ENCODE assay signal across 23 mouse cellular contexts in the genomic region with DNA sequence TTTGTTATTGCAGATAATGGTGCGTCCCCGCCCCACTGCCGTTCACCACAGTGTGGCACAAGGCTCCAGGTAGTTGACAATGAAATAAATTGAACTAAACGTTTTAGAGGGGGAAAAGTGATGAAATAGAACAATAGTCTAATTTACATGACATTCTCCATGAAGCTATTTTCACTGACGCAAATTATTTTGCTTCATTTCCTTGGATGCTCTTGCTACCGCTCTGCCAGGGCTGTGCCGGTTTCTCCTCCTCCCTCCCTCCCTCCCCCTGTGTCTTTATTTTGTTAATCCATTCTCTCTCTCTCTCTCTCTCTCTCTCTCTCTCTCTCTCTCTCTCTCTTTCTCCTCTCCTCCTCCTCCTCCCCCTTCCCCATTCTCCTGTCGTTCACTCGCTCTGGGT. TPM values are rescaled to one million over a fixed set of nuclear protein-coding genes. Genes with fewer than 3 reads are reported as not detected.
DNase-seq lines count a peak whose midpoint lies in the region; ATAC-seq and TF ChIP-seq lines count a peak whose summit lies in the region.
"Had no signal": no experiment of that assay in that cellular context is flagged by ENCODE, and none has a peak within 500 bp of the region (broad histone marks: within the 10 kb centered on the region; RNA-seq: fewer than 3 reads in every experiment).

No protein-coding gene starts in this region.

- no peaks in the 10 kb centered on the region for H3K27me3 ChIP-seq in forebrain, embryonic 15.5 days
- peaks cover 56% of the 10 kb centered on the region for H3K27me3 ChIP-seq in midbrain, embryonic 12.5 days
- H3K27me3 ChIP-seq in neural tube, embryonic 15.5 days (replicated peaks): peaks cover 15% of the 10 kb centered on the region
- H3K27me3 ChIP-seq: heart, embryonic 15.5 days; Patski had no signal

- peak overlapping the region; percentile 76 for H3K27ac ChIP-seq in layer of hippocampus, adult 2 months
- peak overlapping the region; percentile 89 for H3K27ac ChIP-seq in forebrain, embryonic 15.5 days (replicated peaks)
- 0 out of 2 replicates have a peak overlapping the region, but pooled peaks have one; percentile 22 for H3K27ac ChIP-seq in midbrain, embryonic 12.5 days (replicated peaks)
- H3K27ac ChIP-seq in neural tube, embryonic 15.5 days (replicated peaks): peak overlapping the region; percentile 83
- H3K27ac ChIP-seq: embryonic facial prominence, embryonic 13.5 days; heart, embryonic 15.5 days had no signal

- intact Hi-C loops in left cerebral cortex, postnatal 10 days (cut with DNase I): no loop called here

- TF ChIP-seq CTCF in layer of hippocampus, adult 2 months (conservative IDR thresholded peaks at IDR 0.05): peak; percentile 31; the same call in 1 of the 2 replicates

- WGBS in forebrain, embryonic 15.5 days: 11% methylated on average over 9 of the region's 9 CpGs
- 27% methylated on average over 9 of the region's 9 CpGs for WGBS in midbrain, embryonic 12.5 days
- 30% methylated on average over 9 of the region's 9 CpGs for WGBS in neural tube, embryonic 15.5 days

- peaks cover 85% of the 10 kb centered on the region for H3K4me1 ChIP-seq in forebrain, embryonic 15.5 days
- H3K4me1 ChIP-seq in midbrain, embryonic 12.5 days: peaks cover 54% of the 10 kb centered on the region
- H3K4me1 ChIP-seq in neural tube, embryonic 15.5 days: peaks cover 75% of the 10 kb centered on the region
- H3K4me1 ChIP-seq: heart, embryonic 15.5 days had no signal

- no peak for DNase-seq in layer of hippocampus, adult 2 months (ENCODE audit: low spot score in 2 of 2)
- DNase-seq in layer of hippocampus, adult 9-11 months: no peak
- DNase-seq in kidney, postnatal 36 days: no peak
- DNase-seq in adrenal gland, postnatal 4 days (ENCODE audit: low spot score in 2 of 2): no peak
- no peak for DNase-seq in left cerebral cortex, postnatal 10 days (ENCODE audit: extremely low spot score in 1 of 2, low spot score in 2 of 2)
- DNase-seq: adrenal gland, postnatal 25 days; B cell, adult 2 months; cerebellum, adult 9-10 months; heart, adult 11 months; kidney, adult 18-20 months; kidney, postnatal 10 days; liver, postnatal 0 days; lung, postnatal 36 days had no signal

- no peak overlapping the region for H3K4me2 ChIP-seq in forebrain, embryonic 15.5 days (replicated peaks)
- H3K4me2 ChIP-seq in midbrain, embryonic 12.5 days (replicated peaks): no peak overlapping the region
- H3K4me2 ChIP-seq in neural tube, embryonic 15.5 days: no peak overlapping the region
- H3K4me2 ChIP-seq: embryonic facial prominence, embryonic 13.5 days; heart, embryonic 15.5 days had no signal

- H3K36me3 ChIP-seq in forebrain, embryonic 15.5 days: peaks cover 15% of the 10 kb centered on the region
- H3K36me3 ChIP-seq in midbrain, embryonic 12.5 days: peaks cover 47% of the 10 kb centered on the region
- peaks cover 25% of the 10 kb centered on the region for H3K36me3 ChIP-seq in neural tube, embryonic 15.5 days

- ATAC-seq in forebrain, embryonic 15.5 days (replicated peaks): 0 out of 2 replicates have a peak, but pooled peaks have one; percentile 24
- no peak for ATAC-seq in midbrain, embryonic 12.5 days (ENCODE audit: low FRiP score, low read depth)
- ATAC-seq in neural tube, embryonic 15.5 days (ENCODE audit: low FRiP score): no peak
- ATAC-seq: activated CD4-positive, CD25-positive, alpha-beta regulatory T cell, adult 4 months; liver, postnatal 0 days had no signal

- no peaks in the 10 kb centered on the region for H3K9me3 ChIP-seq in forebrain, embryonic 15.5 days
- H3K9me3 ChIP-seq in midbrain, embryonic 12.5 days: no peaks in the 10 kb centered on the region
- H3K9me3 ChIP-seq in neural tube, embryonic 15.5 days (replicated peaks): no peaks in the 10 kb centered on the region
- H3K9me3 ChIP-seq: embryonic facial prominence, embryonic 13.5 days; heart, embryonic 15.5 days had no signal

- H3K4me3 ChIP-seq in layer of hippocampus, adult 2 months: no peak overlapping the region
- no peak overlapping the region for H3K4me3 ChIP-seq in forebrain, embryonic 15.5 days
- no peak overlapping the region for H3K4me3 ChIP-seq in midbrain, embryonic 12.5 days
- no peak overlapping the region for H3K4me3 ChIP-seq in neural tube, embryonic 15.5 days (replicated peaks)
- H3K4me3 ChIP-seq: embryonic facial prominence, embryonic 13.5 days; heart, embryonic 15.5 days had no signal

- 0 out of 2 replicates have a peak overlapping the region, but pooled peaks have one; percentile 22 for H3K9ac ChIP-seq in forebrain, embryonic 15.5 days (replicated peaks)
- peak overlapping the region; percentile 35; the same call in 1 of the 2 replicates for H3K9ac ChIP-seq in midbrain, embryonic 12.5 days (replicated peaks)
- H3K9ac ChIP-seq in neural tube, embryonic 15.5 days (replicated peaks): no peak overlapping the region
- H3K9ac ChIP-seq: embryonic facial prominence, embryonic 13.5 days; heart, embryonic 15.5 days; liver, postnatal 0 days had no signal

RNA-seq across cellular contexts. Expression of a gene that starts 35.3 kb away (rescaled TPM):
- total RNA-seq in layer of hippocampus, adult 2 months (2021): 1 to 10 TPM in 1 of 2 experiments, under 1 TPM in 1; 0.84 to 1.2 TPM
- 10.2 and 11.2 TPM in 2 replicates for polyA plus RNA-seq in forebrain, embryonic 15.5 days (2015; fragmentation: Nextera tagmentation; extraction: Ambion mirVana)
- polyA plus RNA-seq in midbrain, embryonic 12.5 days (2016; fragmentation: Nextera tagmentation; extraction: Ambion mirVana): 12.0 and 14.4 TPM in 2 replicates
- 5.4 and 5.5 TPM in 2 replicates for polyA plus RNA-seq in neural tube, embryonic 15.5 days (2015; fragmentation: Nextera tagmentation; extraction: Ambion mirVana)
- 10 to 100 TPM in 1 of 2 experiments, 1 to 10 TPM in 1; 9.1 to 16.9 TPM for total RNA-seq in adrenal gland, postnatal 4 days (2021)
- 1 to 10 TPM in 1 of 2 experiments, under 1 TPM in 1; 0.49 to 1.6 TPM for total RNA-seq in left cerebral cortex, postnatal 10 days (2021)
- total RNA-seq: gastrocnemius, adult 8-10 months; hematopoietic stem cell, adult 5-6 weeks; monocyte, adult 5-6 weeks had no signal

Comparison
In these comparisons a context has a peak if more than half of its experiments do, and no peak if none do; other contexts are left out.
1. H3K27ac ChIP-seq: peak in every context shown above with its lines; median percentile 89 in forebrain, embryonic 15.5 days; 83 in neural tube, embryonic 15.5 days; 76 in layer of hippocampus, adult 2 months; 22 in midbrain, embryonic 12.5 days.